Comparison of ENCODE assay signal across 27 mouse cellular contexts in the genomic region with DNA sequence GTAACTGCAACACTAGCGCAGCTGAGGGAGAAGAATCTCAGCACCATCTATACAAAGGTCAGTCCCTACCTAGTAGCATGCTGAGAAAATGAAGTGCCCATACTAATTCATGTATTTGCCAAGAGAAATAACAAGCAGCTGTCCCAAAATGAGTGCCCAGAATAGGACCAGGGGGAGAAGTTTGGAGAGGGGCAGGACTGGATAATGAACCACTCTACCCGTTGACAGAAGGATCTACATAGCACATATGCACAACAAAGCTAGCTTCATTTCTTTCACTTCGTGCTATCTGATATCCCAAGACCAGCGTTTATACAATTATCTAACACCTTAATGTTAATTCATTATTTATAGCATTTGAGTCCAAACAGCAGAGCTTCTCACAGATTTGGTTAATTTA.
"Had no signal": no experiment of that assay in that cellular context is flagged by ENCODE, and none has a peak within 500 bp of the region (broad histone marks: within the 10 kb centered on the region; RNA-seq: fewer than 3 reads in every experiment).

No protein-coding gene starts in this region.

- DNase-seq: gastrocnemius, postnatal 14 days; gastrocnemius, postnatal 36 days; heart, adult 11 months; heart, adult 2 months; heart, postnatal 14 days; heart, postnatal 36 days; kidney, adult 18-20 months; kidney, adult 8-10 months; kidney, postnatal 10 days; kidney, postnatal 25 days; kidney, postnatal 4 days; liver; liver, embryonic 13.5 days had no signal

- H3K4me1 ChIP-seq: heart, embryonic 13.5 days; heart, embryonic 15.5 days; hindbrain, embryonic 13.5 days; hindbrain, embryonic 15.5 days; intestine, embryonic 15.5 days; limb, embryonic 10.5 days; limb, embryonic 12.5 days; liver, embryonic 13.5 days; liver, embryonic 15.5 days had no signal

- H3K27me3 ChIP-seq: heart, embryonic 13.5 days; heart, embryonic 15.5 days; hindbrain, embryonic 13.5 days; hindbrain, embryonic 15.5 days; intestine, embryonic 15.5 days; limb, embryonic 12.5 days; liver, embryonic 13.5 days; liver, embryonic 15.5 days had no signal

- H3K9ac ChIP-seq: heart, embryonic 13.5 days; heart, embryonic 15.5 days; hindbrain, embryonic 13.5 days; hindbrain, embryonic 15.5 days; intestine, embryonic 15.5 days; limb, embryonic 12.5 days; liver, embryonic 13.5 days; liver, embryonic 15.5 days had no signal

- H3K4me2 ChIP-seq: heart, embryonic 11.5 days; heart, embryonic 13.5 days; heart, embryonic 15.5 days; hindbrain, embryonic 13.5 days; hindbrain, embryonic 15.5 days; intestine, embryonic 15.5 days; limb, embryonic 12.5 days; liver, embryonic 11.5 days; liver, embryonic 13.5 days; liver, embryonic 15.5 days had no signal

- H3K27ac ChIP-seq: heart, adult 2 months; heart, embryonic 13.5 days; heart, embryonic 15.5 days; hindbrain, embryonic 13.5 days; hindbrain, embryonic 15.5 days; hindbrain, postnatal 0 days; intestine, embryonic 15.5 days; layer of hippocampus, adult 2 months; left cerebral cortex, adult 2 months; limb, embryonic 10.5 days; limb, embryonic 12.5 days; liver, embryonic 13.5 days; liver, embryonic 15.5 days had no signal

- ATAC-seq: hindbrain, postnatal 0 days; intestine, embryonic 15.5 days; intestine, postnatal 0 days had no signal

- H3K4me3 ChIP-seq: heart, adult 2 months; heart, embryonic 13.5 days; heart, embryonic 15.5 days; hindbrain, embryonic 13.5 days; hindbrain, embryonic 15.5 days; intestine, embryonic 15.5 days; layer of hippocampus, adult 2 months; left cerebral cortex, adult 2 months; limb, embryonic 10.5 days; limb, embryonic 12.5 days; liver, embryonic 13.5 days; liver, embryonic 15.5 days had no signal

- H3K36me3 ChIP-seq: heart, embryonic 13.5 days; heart, embryonic 15.5 days; hindbrain, embryonic 13.5 days; hindbrain, embryonic 15.5 days; intestine, embryonic 15.5 days; limb, embryonic 10.5 days; limb, embryonic 12.5 days; liver, embryonic 13.5 days; liver, embryonic 15.5 days had no signal

- H3K9me3 ChIP-seq: heart, embryonic 13.5 days; heart, embryonic 15.5 days; hindbrain, embryonic 13.5 days; hindbrain, embryonic 15.5 days; intestine, embryonic 15.5 days; limb, embryonic 10.5 days; limb, embryonic 12.5 days; liver, embryonic 13.5 days; liver, embryonic 15.5 days had no signal
